Comparison of ENCODE assay signal across 1 mouse cellular context in the genomic region with DNA sequence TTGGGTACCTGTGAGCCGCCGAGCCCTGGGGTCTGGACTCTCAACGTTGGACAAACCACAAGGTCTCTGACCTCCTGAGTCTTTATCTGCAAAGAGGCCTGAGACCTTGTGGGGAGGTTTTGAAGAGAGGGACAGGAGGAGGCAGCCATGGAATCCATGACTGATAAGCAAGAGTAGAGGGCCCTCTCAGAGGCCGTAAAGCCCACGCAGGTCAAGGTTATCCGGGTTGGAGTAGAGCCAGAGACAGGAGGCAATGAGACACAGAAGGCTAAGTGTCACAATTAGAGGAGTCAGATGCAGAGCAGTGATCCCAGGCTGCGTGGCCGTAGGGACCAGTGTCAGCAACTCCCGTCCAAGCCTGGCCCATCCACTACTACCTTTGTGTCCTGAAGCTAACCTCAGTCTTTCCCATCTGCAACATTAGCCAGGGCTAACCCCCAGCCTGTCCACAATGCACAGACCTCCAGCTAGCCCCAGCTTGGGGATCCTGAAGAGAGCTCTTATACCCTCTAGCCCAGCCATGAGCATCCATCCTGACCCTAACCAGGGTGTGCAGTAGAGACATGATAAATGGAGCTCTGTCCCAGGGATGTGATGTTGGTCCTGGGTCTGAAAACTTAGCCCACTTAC.
TF ChIP-seq lines count a peak whose summit lies in the region.

No protein-coding gene starts in this region.

TF ChIP-seq in MEL, 35 proteins besides CTCF, POLR2A, EP300 and RAD21:
- TF ChIP-seq SIN3A (IDR thresholded peaks at IDR 0.05; ENCODE audit: low read length) (0 out of 2 replicates have a peak, but pooled peaks have one; percentile 7), ZNF384 (IDR thresholded peaks at IDR 0.05; ENCODE audit: low read depth, low read length) (no peak)
TF ChIP-seq in MEL: peak in this region for 1.
